Mouse (Mus musculus): ENCODE measurements around the gene Grm1.

Grm1 gene

GRCm38 (mm10) chr10:10818061-10818460 lies 264.1 kb downstream of the Grm1 start:
- no peak for DNase-seq

GRCm38 (mm10) chr10:10814631-10815216 lies 267.4 kb downstream of the Grm1 start:
- no peak for DNase-seq

GRCm38 (mm10) chr10:10812750-10813711 lies 269.1 kb downstream of the Grm1 start:
- peak in 1 of 2 experiments; percentile 2 for DNase-seq

GRCm38 (mm10) chr10:10809777-10810176 lies 272.4 kb downstream of the Grm1 start:
- DNase-seq = no peak

GRCm38 (mm10) chr10:10795321-10795720 lies 286.8 kb downstream of the Grm1 start:
- DNase-seq = no peak

GRCm38 (mm10) chr10:10790458-10790857 lies 291.7 kb downstream of the Grm1 start:
- DNase-seq = no peak

GRCm38 (mm10) chr10:10789967-10790366 lies 292.2 kb downstream of the Grm1 start:
- no peak for DNase-seq

GRCm38 (mm10) chr10:10787906-10788416 lies 294.2 kb downstream of the Grm1 start:
- DNase-seq = no peak

GRCm38 (mm10) chr10:10785122-10785521 lies 297.0 kb downstream of the Grm1 start:
- no peak for DNase-seq

GRCm38 (mm10) chr10:10774827-10775226 lies 307.3 kb downstream of the Grm1 start:
- no peak for DNase-seq

- no peak for DNase-seq
These were observed 319.1 kb downstream of the Grm1 start for GRCm38 (mm10) chr10:10763015-10763414.

- DNase-seq = no peak
These were observed 320.9 kb downstream of the Grm1 start for GRCm38 (mm10) chr10:10761274-10761673.

GRCm38 (mm10) chr10:10760801-10761200 lies 321.4 kb downstream of the Grm1 start:
- DNase-seq = no peak

- DNase-seq = no peak
These were observed 331.1 kb downstream of the Grm1 start for GRCm38 (mm10) chr10:10751033-10751432.

GRCm38 (mm10) chr10:10744097-10744496 lies 338.1 kb downstream of the Grm1 start:
- DNase-seq = no peak

GRCm38 (mm10) chr10:10742172-10742571 lies 340.0 kb downstream of the Grm1 start:
- no peak for DNase-seq

- DNase-seq = no peak
These were observed 340.8 kb downstream of the Grm1 start for GRCm38 (mm10) chr10:10741314-10741713.

- DNase-seq = no peak
These were observed 341.4 kb downstream of the Grm1 start for GRCm38 (mm10) chr10:10740729-10741128.

- no peak for DNase-seq
These were observed 345.0 kb downstream of the Grm1 start for GRCm38 (mm10) chr10:10737041-10737681.

- no peak for DNase-seq
These were observed 347.6 kb downstream of the Grm1 start for GRCm38 (mm10) chr10:10734561-10734960.

GRCm38 (mm10) chr10:10733092-10733491 lies 349.1 kb downstream of the Grm1 start:
- no peak for DNase-seq

GRCm38 (mm10) chr10:10726501-10726900 lies 355.7 kb downstream of the Grm1 start:
- no peak for DNase-seq

GRCm38 (mm10) chr10:10710837-10711236 lies 371.3 kb downstream of the Grm1 start:
- no peak for DNase-seq
